Mouse (Mus musculus) heart, postnatal 36 days (tissue): ENCODE results near the gene Cbarp. TPM values are rescaled to one million over a fixed set of nuclear protein-coding genes. Genes with fewer than 3 reads are reported as not detected.

Experiments used
- DNase-seq, 2 experiments: peaks; one replicate each; pipeline ENCODE4 v3.0.0; 2021 to 2022
- intact Hi-C: fragments of 180-260 bp; cut with DNase I; formaldehyde crosslinking; loops from one replicate; pipeline ENCODE4 v1.15.1; 2025
- total RNA-seq, 2 experiments: library from RNA; stranded (reverse); gene quantifications; 2 replicates each; pipeline ENCODE4 v1.2.3; 2021

Cbarp gene
- total RNA-seq, 2 experiments from 2014 or later = 2.0 to 4.7 TPM

DNA sequence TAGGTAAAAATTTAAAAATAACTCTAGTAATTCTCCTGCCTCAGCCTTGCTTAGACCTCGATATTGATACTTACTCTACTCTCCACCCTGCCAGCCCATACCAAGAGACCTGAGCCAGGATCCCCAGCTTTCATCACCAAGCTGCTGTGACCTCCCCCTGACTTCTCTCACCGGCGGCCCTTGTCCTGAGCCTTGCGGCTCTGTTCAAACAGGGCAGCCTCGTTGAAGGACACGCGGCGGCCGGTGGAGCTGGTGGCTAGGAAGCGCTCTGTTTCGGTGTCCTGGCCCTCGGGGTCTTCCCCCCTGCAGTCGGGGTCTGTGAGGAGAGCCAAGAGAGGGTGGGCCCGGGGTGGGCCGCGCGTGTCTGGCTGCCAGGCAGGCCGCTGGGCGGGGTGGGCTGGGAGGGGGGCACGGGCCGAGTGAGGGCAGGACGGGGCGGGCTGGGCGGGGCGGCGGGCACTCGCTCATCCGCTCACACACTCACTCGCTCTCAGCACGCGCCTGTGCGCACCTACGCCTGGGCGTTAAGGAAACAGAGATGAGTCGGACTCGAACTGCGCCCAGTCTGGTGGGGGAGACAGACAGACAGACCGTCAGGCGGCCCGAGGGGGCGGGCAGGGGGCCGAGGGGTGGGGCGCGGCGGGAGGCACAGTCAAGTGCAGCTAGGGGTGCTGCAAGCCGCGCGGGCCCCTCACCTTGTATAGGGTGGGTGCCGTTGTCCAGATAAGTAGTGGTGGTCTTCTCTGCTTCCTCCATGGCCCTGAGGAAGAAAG lies 4.3 kb downstream of the Cbarp start:
- intact Hi-C loops = no loop called here
- DNase-seq = no peak

DNA sequence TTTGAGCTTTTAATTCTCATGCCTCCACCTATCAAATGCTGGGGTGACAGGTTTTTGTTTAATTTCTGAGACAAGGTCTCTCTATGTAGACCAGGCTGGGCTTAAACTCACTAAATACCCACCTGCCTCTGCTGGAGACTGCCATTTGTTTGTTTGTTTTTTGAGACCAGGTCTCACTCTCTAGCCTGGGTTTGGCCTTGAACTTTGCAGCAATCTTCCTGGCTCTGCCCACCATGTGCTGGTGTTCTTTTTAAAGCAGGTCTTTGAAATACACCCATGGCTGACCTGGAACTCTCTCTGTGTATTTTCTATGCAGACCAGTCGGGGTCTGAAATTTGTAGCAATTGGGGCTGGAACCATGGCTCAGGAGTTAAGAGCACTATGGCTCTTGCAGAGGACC lies 5.0 kb downstream of the Cbarp start:
- intact Hi-C loops = no loop called here
- DNase-seq = no peak

DNA sequence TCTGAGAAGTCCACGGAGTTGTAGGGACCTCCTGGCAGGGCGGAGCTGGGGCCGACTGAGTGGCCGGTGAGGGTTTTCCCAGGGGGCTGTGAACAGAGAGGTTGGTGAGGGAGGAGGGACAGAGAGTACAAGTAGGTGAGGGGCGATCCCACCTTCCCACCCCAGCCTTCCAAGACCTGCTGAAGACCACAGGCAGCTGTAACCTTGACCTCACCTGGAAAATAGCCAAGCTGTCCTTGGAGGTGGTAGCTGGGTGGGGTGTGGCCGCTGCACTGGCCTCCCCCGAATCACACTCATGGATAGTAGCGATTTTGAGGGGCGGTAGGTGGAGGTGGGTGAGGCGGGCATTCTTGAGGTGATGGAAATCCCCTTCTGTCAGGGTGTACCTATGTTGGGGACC lies 5.5 kb downstream of the Cbarp start:
- DNase-seq = no peak
- intact Hi-C loops = no loop called here

DNA sequence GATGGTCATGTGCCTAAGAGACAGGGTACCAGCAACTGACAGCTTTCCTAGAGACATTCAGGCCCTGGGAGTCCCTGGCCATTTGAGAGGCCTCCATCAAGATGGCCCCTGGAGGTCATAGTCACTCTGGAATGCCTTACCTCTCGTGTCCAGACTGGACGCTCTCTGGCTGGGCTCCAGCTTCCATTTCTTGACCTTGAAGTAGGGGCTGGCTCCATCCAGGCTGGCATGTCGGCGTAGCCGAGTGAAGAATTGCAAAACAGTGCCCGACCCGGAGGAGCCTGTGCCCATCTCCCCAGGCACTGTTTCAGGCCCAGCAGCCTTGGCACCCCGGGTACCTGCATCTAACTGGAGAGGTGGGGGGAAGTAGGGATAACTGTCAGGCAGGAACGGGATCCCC lies 6.2 kb downstream of the Cbarp start:
- intact Hi-C loops = no loop called here
- no peak for DNase-seq

DNA sequence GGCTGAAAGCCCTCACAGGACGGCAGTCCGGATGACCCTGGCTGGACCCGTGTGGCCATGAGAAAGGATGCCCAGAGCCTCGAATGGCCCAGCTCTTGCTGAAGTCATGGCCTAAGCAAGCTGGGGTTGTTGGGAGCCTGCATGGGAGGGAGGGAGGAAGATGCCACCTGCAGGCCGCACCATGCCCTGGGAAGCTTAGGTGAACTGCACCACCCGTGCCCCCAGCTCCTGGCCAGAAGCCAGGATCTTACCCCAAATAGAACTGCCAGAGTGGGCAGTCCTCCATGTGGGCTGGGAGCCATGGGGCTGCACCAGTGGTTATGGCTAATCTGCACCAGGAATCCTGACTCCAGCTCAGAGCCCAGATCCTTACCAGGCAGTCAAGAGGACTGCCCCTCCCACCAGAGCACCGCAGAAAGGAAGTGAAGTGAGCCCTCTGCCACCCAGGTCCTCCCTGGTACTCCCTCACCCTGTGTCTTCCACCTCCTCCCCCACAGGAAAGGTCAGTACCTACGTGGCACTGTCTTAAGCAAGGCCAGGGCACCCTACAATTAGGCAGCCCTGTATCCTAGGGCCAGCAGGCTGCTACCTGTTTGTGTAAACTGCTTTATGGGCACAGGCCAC lies 7.3 kb downstream of the Cbarp start:
- DNase-seq = peak; percentile 56 to 64
- intact Hi-C loops = no loop called here

DNA sequence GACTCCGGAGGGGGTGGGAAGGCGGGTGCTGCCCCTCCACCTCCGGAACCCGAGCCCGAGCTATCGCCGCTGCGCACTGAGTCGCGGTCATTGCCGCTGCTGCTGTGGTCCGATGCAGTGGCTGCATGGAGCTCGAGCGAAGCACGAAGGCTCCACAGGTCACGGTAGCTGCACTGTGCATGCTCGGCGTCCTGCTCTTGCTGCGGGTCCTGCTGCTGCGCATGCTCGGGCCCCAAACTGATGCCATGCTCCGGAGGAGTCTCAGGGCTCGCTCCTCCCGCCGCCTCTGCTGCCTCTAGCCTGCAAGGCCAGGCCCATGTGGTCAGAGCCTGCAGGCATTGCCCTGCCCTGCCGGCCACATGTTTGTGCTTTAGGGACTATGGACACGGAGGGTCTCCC lies 8.7 kb downstream of the Cbarp start:
- intact Hi-C loops = no loop called here

DNA sequence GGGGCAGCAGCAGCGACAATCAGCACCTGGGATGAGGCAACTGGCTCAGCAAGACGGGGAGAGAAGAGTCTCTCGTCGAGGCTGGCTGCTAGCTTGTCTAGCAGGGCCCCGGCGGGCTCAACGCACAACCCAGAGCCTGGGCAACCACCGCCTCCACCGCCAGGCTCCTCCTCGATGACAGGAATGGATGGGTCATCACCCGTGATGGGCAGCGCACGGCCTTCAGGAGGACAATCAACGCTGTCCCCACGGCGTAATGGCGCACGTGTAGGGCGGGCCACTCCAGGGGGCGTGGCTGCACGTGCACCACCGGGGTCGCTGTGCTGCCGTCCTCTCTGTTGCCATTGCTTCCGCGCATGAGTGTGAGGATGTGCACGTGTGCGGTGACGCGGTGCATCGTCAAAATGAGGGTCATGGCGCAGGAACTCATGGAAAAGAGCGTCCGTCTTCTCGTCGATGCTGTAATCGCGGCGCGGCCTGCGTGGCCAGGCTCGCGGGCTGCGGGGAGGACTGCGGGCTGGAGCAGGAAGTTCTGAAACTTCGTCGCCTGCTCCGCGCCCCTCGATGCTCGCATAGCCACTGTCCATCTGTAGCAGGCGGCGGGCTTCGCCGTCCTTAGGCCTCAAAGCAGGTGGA lies 9.2 kb downstream of the Cbarp start:
- DNase-seq = no peak
- intact Hi-C loops = no loop called here

More for the DNA sequence above, 8.7 kb downstream of the Cbarp start:
- no peak for DNase-seq

DNA sequence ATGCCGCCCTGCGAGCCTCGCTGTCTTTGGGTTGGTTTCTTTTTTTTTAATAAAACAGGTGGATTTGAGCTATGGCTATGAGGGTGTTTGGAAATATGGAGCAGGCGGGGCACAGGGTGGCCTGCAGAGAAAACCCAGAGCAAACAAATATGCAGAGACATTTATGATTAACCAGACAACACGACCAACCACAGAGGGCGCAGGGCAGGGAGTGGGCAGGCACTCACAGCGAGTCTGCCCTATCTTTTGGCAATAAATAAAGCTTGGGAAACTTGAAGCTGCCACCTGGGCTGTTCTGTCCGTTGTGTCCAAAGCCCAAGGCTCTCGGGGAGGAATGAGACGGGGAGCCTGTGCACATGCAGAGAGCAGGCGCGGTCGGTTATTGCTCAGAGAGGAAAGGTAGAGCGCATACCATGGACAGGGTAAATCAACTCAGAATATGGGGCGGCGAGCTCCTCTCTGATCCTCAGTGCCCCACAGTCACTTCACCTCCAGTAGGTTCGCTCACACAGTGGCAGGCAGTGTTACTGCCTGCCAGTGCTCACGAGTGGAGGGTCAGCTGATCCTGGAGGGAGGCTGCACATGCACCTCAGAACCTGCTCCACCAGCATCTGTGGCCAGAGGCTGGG lies 10.1 kb downstream of the Cbarp start:
- no peak for DNase-seq
- intact Hi-C loops = no loop called here

DNA sequence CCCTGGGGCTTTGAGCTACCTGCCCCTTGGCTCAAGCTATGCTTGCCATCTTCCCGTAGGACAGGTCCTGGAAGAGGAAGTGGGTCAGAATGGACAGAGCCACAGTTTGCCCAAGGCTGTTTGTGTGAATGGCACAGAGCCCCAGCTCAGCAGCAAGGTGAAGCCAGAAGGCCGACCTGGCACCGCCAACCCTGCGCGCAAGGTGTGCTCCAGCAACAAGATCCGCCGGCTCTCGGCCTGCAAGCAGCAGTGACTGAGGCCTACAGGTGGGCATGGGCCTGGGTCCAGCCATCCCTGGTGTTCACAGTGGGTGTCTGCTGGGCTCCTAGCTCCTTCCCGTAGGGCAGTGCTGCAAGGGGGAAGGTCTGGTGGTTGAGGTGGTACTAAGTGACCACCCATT lies 10.8 kb downstream of the Cbarp start:
- no peak for DNase-seq

DNA sequence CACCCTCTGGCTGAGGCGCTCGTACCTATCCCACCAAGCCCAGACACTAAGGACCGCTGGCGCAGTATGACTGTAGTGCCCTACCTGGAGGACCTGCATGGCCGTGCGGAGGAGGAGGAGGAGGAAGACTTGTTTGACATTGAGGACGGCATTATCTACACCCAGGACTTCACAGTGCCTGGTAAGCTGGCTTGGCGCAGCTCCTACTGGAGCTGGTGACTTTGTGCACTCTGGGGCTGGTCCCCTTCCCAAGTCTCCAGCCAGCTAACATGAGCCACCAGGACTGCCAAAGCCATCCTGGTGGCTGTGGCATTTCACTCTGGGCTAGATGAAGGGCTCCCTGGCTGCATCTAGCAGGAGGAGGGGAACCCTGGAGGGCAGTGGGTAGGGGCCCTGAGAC lies 12.7 kb downstream of the Cbarp start:
- intact Hi-C loops = loop anchor here (5.0 kb wide), 1 partner anchor 161 kb away; no protein-coding TSS in a partner anchor
- DNase-seq = no peak

More for the DNA sequence above, 10.8 kb downstream of the Cbarp start:
- intact Hi-C loops = loop anchor here (5.0 kb wide), 1 partner anchor 163 kb away; no protein-coding TSS in a partner anchor

DNA sequence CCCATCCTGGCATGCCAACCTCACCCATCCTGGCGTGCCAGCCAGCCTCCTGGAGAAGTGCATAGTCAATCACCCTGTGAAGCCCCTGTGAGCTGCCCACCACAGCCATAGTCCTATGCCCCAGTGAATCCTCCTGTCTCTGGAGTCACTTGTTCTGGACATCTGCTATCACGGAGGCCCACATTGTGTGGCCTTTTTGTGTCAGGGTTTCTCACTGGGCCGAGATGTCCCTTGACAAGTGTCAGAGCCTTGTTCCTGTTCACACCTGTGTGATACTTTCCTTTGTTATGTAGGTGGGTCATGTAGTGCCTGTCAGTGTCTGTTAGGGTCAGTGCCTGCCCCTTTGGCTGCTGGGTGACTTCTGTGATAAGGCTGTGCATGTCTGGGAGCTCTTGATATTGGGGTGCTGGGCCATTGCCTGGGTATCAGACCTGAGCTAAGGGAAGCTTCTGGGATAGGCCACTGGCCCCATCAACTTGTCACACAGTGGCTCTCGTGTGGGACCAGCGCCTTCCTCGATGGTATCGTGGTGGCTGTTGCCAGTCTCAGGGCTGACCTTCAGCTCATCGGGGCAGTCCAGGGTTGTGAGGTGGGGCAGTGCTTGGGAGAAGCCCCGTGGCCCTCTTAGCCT lies 16.6 kb downstream of the Cbarp start:
- no peak for DNase-seq
- intact Hi-C loops = loop anchor here (2.0 kb wide), 1 partner anchor 15 kb away; the partner anchor contains the start of gene Atp5d

DNA sequence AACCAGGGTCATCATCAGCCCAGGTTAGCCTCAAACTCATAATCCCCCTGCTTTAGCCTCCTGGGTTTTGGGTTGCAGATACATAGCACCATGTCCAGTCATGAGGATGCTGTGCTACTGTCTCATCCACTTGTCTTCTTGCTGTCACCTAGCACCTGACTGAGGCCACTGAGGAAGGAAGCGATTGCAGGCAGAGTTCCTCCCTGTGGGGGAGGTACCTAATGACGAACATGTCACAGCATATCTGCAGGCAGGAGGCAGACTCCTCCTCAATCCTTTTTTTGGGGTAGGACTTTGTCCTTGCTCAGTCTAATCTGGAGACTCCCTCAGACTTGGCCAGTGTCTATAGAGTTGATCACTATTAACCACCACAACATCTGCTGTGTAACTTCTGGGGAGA lies 19.0 kb downstream of the Cbarp start:
- intact Hi-C loops = no loop called here
- DNase-seq = no peak

DNA sequence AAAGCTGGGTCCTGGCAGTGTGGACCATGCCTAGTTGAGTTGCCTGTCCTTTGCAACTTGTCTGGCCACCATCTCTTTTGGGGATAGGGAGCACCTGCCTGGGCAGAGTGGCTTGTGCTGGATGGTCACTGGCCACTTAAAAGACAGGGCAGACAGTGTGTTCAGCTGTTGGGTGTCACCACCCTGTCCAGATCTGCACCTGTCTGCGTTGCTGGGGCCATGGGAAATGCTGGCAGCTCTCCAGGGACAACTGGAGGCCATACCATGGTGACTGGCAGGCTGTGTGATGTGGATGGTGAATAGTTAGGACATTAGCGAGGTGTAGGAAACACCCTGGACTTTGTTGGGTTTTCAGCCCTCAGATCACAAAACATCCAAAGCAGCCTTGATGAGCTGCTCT lies 20.5 kb downstream of the Cbarp start:
- no peak for DNase-seq
- intact Hi-C loops = no loop called here

DNA sequence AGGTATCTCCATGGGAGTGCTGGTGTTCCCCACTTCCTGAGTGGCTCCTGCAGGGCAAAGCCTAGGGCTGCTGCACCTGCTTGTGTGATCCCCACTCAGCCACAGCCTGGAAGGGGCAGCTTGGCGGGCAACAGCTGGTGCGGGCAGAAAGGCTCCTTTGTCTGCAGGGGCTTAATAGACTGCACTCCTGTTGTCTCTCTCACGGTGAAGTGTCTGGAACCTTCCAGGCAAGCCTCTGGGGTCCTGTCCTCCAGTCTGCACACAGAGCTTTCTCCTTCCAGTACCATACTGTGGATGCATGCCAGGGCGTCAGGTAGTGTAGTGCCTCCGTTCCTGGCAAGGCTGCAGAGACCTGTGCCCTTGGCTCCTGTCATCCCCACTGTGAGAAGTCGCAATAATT lies 22.1 kb downstream of the Cbarp start:
- no peak for DNase-seq
- intact Hi-C loops = no loop called here

DNA sequence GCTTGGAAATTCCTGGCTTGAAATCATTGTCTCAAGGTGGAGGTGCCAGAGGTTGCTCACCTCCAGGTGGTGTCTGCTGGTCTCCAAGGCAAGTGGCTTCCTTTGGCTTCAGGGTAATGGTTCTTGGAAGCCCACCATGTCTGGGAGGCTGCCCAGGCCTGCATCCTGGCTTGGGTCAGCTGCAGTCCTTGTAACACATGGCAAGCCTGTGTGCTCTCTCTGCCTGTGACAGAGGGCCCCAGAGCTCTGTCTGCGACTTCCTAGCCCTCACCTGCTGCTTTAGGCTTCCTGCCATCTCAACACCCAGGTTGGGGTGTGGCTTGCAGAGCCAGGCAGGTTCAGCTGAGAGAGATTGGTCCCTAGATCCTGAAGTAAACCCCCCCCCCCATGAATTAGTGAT lies 22.9 kb downstream of the Cbarp start:
- intact Hi-C loops = loop anchor here (2.0 kb wide), 1 partner anchor 47 kb away; the partner anchor contains the start of gene Cirbp
- no peak for DNase-seq

DNA sequence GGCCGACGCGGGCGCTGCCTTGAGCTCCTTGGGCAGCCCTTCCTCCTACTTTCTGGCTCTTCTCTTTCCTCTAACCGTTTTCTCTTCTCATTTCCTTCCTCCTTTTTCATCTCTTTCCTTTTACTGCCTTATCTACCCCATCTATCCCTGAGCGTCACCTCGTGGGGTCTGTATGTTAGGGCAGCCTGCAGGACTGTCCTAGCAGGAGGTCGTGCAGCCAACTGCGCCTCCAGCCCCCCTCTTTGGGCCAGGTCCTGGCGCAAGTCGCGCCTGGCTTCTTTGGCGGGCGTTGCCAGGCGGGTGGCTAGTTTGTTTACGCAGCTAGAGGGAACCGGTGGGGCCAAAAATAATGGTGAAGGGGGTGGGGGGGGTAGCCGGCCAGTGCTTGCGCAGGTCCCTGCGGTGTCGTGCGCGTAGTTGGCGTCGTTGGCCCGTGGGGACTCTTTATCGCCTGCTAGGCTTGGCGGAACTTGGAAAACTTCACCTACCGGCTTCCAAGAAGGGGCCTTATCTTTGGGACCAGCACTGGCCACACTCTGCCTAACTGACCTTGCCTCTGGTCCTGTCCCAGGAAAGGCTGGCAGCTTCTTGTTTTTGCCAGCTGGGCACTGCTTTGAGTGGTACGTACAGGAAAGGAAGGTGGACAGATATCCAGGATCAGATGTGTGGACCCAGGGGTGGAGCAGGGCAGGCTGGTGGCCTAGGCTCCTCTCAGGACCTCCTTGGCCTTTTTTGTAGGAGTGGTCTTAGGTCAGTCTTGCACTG lies 23.5 kb downstream of the Cbarp start:
- intact Hi-C loops = loop anchor here (1.0 to 2.0 kb wide), 2 partner anchors 48 to 130 kb away; partner anchors contain the start of gene Cirbp
- peak; percentile 68 to 78 for DNase-seq

DNA sequence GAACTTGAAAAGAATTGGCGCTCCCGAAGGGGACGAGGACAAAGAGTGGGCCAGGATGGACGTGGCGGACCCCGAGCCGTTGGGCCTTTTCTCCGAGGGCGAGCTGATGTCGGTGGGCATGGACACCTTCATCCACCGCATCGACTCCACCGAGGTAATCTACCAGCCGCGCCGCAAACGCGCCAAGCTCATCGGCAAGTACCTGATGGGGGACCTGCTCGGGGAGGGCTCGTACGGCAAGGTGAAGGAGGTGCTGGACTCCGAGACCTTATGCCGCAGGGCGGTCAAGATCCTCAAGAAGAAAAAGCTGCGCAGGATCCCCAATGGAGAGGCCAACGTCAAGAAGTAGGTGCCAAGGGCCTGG lies 24.1 kb downstream of the Cbarp start:
- peak in 1 of 2 experiments; percentile 52 for DNase-seq
- intact Hi-C loops = loop anchor here (1.0 to 2.0 kb wide), 2 partner anchors 48 to 129 kb away; partner anchors contain the start of gene Cirbp

DNA sequence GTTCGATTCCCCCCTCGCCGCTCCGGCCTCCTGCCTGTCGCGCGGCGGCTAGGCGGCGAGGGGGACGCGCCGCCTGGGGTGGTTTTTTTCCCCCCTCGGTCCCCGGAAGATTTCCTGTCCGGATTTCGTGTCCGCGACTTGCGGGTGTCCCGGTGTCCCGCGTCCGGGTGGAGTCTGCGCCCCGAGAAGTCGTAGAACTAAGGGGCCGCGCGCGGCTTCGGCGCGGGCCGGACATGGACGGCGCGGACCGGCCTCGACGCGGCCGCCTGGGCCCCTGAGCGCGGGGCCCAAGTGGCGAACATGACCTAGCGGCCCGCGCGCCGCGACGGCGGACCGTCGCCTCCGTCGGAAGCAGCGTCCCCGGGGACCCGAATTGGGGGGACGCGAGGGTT lies 24.7 kb downstream of the Cbarp start:
- no peak for DNase-seq
- intact Hi-C loops = loop anchor here (1.0 to 2.0 kb wide), 4 partner anchors 49 to 155 kb away; partner anchors contain the start of genes Cirbp and Wdr18

DNA sequence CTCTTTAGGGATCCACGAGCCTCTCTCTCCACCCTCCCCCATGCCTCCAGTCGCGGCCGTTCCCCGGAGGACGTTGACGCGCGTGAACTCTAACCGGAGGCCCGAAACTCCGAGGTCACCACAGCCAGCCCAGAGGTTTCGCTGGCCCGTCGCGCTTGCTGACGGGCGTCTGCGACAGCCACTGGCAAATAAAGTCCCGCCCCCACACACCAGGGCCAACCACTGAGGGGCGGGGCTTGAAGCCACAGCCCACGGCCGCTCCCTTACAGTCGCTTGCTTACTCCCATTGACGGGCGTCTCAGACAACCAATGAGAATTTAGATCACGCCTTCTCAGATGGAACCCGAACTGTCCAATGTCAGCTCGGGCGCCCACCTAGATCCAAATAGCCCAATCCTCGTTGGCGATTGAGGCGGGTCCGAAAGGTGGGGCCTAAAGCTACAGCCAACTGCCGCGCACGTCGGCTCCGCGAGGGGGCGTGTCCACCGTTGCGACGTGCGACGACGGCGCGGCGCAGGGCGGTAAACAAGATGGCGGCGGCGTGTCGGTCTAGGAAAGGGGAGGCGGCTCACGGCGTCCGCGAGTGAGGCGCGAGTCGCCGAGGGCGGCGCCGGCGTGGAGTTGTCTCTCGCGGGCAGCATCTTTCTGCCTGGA lies 25.2 kb downstream of the Cbarp start, which contains the start of gene Stk11:
Gene Stk11 (plus strand): TSS at position 514 of the 654 bp plus-strand sequence.
- intact Hi-C loops = loop anchor here (2.0 kb wide), 2 partner anchors 81 to 155 kb away; partner anchors contain the start of gene Wdr18
- peak; percentile 97 to 99 for DNase-seq
